Mouse (Mus musculus): ENCODE data around the gene Sorl1. TPM values are rescaled to one million over a fixed set of nuclear protein-coding genes. Genes with fewer than 3 reads are reported as not detected.

The Sorl1 gene
- total RNA-seq, 2 experiments from 2014 or later, result 7.5 to 8.2 TPM

- intact Hi-C loops (cut with DNase I), result no loop called here
- DNase-seq, result no peak
Measured at GRCm38 (mm10) chr9:42097731-42098473, 26.2 kb downstream of the Sorl1 start.

- intact Hi-C loops (cut with DNase I), result no loop called here
- DNase-seq, result no peak
Measured at GRCm38 (mm10) chr9:42097006-42097730, 26.9 kb downstream of the Sorl1 start.

- intact Hi-C loops (cut with DNase I), result no loop called here
- peak; percentile 56 to 64 for DNase-seq
Measured at GRCm38 (mm10) chr9:42094752-42095151, 29.3 kb downstream of the Sorl1 start.

- DNase-seq, result no peak
- intact Hi-C loops (cut with DNase I), result no loop called here
Measured at GRCm38 (mm10) chr9:42094028-42094551, 30.0 kb downstream of the Sorl1 start.

- DNase-seq, result no peak
- intact Hi-C loops (cut with DNase I), result no loop called here
Measured at GRCm38 (mm10) chr9:42092749-42093148, 31.3 kb downstream of the Sorl1 start.

GRCm38 (mm10) chr9:42091561-42091960, 32.5 kb downstream of the Sorl1 start:
- DNase-seq, result no peak

GRCm38 (mm10) chr9:42087921-42088320, 36.2 kb downstream of the Sorl1 start:
- DNase-seq, result no peak
- intact Hi-C loops (cut with DNase I), result no loop called here

More at GRCm38 (mm10) chr9:42091561-42091960, 32.5 kb downstream of the Sorl1 start:
- intact Hi-C loops (cut with DNase I), result no loop called here

GRCm38 (mm10) chr9:42085970-42086369, 38.1 kb downstream of the Sorl1 start:
- DNase-seq, result no peak
- intact Hi-C loops (cut with DNase I), result no loop called here

GRCm38 (mm10) chr9:42083661-42084067, 40.4 kb downstream of the Sorl1 start:
- no peak for DNase-seq
- intact Hi-C loops (cut with DNase I), result no loop called here

GRCm38 (mm10) chr9:42081681-42082530, 42.2 kb downstream of the Sorl1 start:
- intact Hi-C loops (cut with DNase I), result no loop called here

GRCm38 (mm10) chr9:42080671-42081070, 43.4 kb downstream of the Sorl1 start:
- intact Hi-C loops (cut with DNase I), result no loop called here
- DNase-seq, result no peak

More at GRCm38 (mm10) chr9:42081681-42082530, 42.2 kb downstream of the Sorl1 start:
- DNase-seq, result no peak

- DNase-seq, result no peak
- intact Hi-C loops (cut with DNase I), result no loop called here
Measured at GRCm38 (mm10) chr9:42077112-42077845, 46.8 kb downstream of the Sorl1 start.

- no peak for DNase-seq
- intact Hi-C loops (cut with DNase I), result no loop called here
Measured at GRCm38 (mm10) chr9:42076256-42076849, 47.7 kb downstream of the Sorl1 start.

- intact Hi-C loops (cut with DNase I), result no loop called here
- DNase-seq, result no peak
Measured at GRCm38 (mm10) chr9:42075241-42075640, 48.9 kb downstream of the Sorl1 start.

- no peak for DNase-seq
- intact Hi-C loops (cut with DNase I), result no loop called here
Measured at GRCm38 (mm10) chr9:42072010-42072409, 52.1 kb downstream of the Sorl1 start.

GRCm38 (mm10) chr9:42070856-42071255, 53.2 kb downstream of the Sorl1 start:
- intact Hi-C loops (cut with DNase I), result no loop called here
- no peak for DNase-seq

- intact Hi-C loops (cut with DNase I), result no loop called here
- DNase-seq, result no peak
Measured at GRCm38 (mm10) chr9:42069471-42069870, 54.6 kb downstream of the Sorl1 start.

- intact Hi-C loops (cut with DNase I), result no loop called here
- no peak for DNase-seq
Measured at GRCm38 (mm10) chr9:42067950-42068349, 56.1 kb downstream of the Sorl1 start.

- DNase-seq, result no peak
- intact Hi-C loops (cut with DNase I), result no loop called here
Measured at GRCm38 (mm10) chr9:42065756-42066155, 58.3 kb downstream of the Sorl1 start.

- intact Hi-C loops (cut with DNase I), result no loop called here
- DNase-seq, result no peak
Measured at GRCm38 (mm10) chr9:42063391-42063790, 60.7 kb downstream of the Sorl1 start.

Data from heart, postnatal 10 days (tissue).